Mouse (Mus musculus): ENCODE data around the gene Gpc3. TPM values are rescaled to one million over a fixed set of nuclear protein-coding genes. Genes with fewer than 3 reads are reported as not detected.

Gpc3 gene
- total and polyA plus RNA-seq, 3 experiments = not detected

- Histone ChIP-seq H3K4me1 (ENCODE audit: control insufficient read depth in 1 of 2, insufficient read depth in 2 of 2) (no peaks in the 10 kb centered on the region), H3K27ac (ENCODE audit: insufficient read depth, low read depth) (no peak overlapping the region), H3K79me2 (replicated peaks; ENCODE audit: control insufficient read depth, extremely low read depth, insufficient read depth, poor library complexity, severe bottlenecking) (no peaks in the 10 kb centered on the region), H3K9ac (ENCODE audit: insufficient read depth, low read depth) (no peak overlapping the region), H3K27me3 (replicated peaks) (no peaks in the 10 kb centered on the region), H3K9me3 (replicated peaks; ENCODE audit: low read length) (no peaks in the 10 kb centered on the region), H3K36me3 (replicated peaks in 1 of 2; ENCODE audit: control insufficient read depth in 1 of 2, insufficient read depth in 1 of 2, low read length in 1 of 2) (no peaks in the 10 kb centered on the region), H3K4me3 (replicated peaks in 1 of 3; ENCODE audit: low read depth in 2 of 3, low read length in 2 of 3, poor library complexity in 1 of 3) (no peak overlapping the region), H3K4me2 (ENCODE audit: insufficient read depth, low read depth, poor library complexity, severe bottlenecking) (no peak overlapping the region)
- no peak for DNase-seq (ENCODE audit: extremely low read depth)
- dilution Hi-C loops (cut with MboI; ENCODE audit: extremely low pct_ligation_motif_present, extremely low pct_unique_long_range_greater_than_20kb, low sequenced_read_pairs) (no loop called here), in situ Hi-C loops (cut with MboI; ENCODE audit: low pct_ligation_motif_present, low pct_unique_long_range_greater_than_20kb, low sequenced_read_pairs) (no loop called here)
- TF ChIP-seq EP300 (IDR thresholded peaks at IDR 0.05; ENCODE audit: low read length) (no peak), MAZ (IDR thresholded peaks at IDR 0.05; ENCODE audit: low read depth, low read length) (no peak), TBP (conservative IDR thresholded peaks at IDR 0.05; ENCODE audit: low read depth, low read length) (no peak), SMC3 (IDR thresholded peaks at IDR 0.05; ENCODE audit: low read depth, low read length) (no peak), ZNF384 (IDR thresholded peaks at IDR 0.05; ENCODE audit: low read depth, low read length) (no peak), HCFC1 (IDR thresholded peaks at IDR 0.05; ENCODE audit: low read depth, low read length) (no peak), UBTF (IDR thresholded peaks at IDR 0.05; ENCODE audit: low read depth, low read length) (no peak), ZC3H11A (IDR thresholded peaks at IDR 0.05; ENCODE audit: low read depth, low read length) (no peak), POLR2A (IDR thresholded peaks at IDR 0.05; ENCODE audit: low read depth, low read length) (no peak), USF1 (IDR thresholded peaks at IDR 0.05; ENCODE audit: low read depth, low read length) (no peak), JUN (IDR thresholded peaks at IDR 0.05; ENCODE audit: insufficient read depth, low read depth, low read length) (no peak), MYC (IDR thresholded peaks at IDR 0.05; ENCODE audit: low read depth, low read length) (no peak), RCOR1 (conservative IDR thresholded peaks at IDR 0.05; ENCODE audit: low read depth, low read length) (no peak), NRF1 (IDR thresholded peaks at IDR 0.05; ENCODE audit: low read depth, low read length) (no peak), GABPA (IDR thresholded peaks at IDR 0.05; ENCODE audit: insufficient replicate concordance, low read depth, low read length) (no peak), BHLHE40 (IDR thresholded peaks at IDR 0.05; ENCODE audit: low read depth, low read length) (no peak), ELF1 (IDR thresholded peaks at IDR 0.05; ENCODE audit: low read depth, low read length) (no peak), IRF4 (IDR thresholded peaks at IDR 0.05; ENCODE audit: low read depth, low read length) (no peak), PAX5 (IDR thresholded peaks at IDR 0.05; ENCODE audit: low read length) (no peak)
Measured at GRCm38 (mm10) chrX:52616152-52616551, 2.4 kb upstream of the Gpc3 start.

- in situ Hi-C loops (cut with MboI; ENCODE audit: low pct_ligation_motif_present, low pct_unique_long_range_greater_than_20kb, low sequenced_read_pairs) = no loop called here
- no peak for DNase-seq (ENCODE audit: extremely low read depth)
Measured at GRCm38 (mm10) chrX:52614031-52614381, 256 bp upstream of the Gpc3 start.

More at GRCm38 (mm10) chrX:52614031-52614381, 256 bp upstream of the Gpc3 start:
- Histone ChIP-seq H3K4me2 (ENCODE audit: insufficient read depth, low read depth, poor library complexity, severe bottlenecking) (no peak overlapping the region), H3K27ac (ENCODE audit: insufficient read depth, low read depth) (no peak overlapping the region), H3K79me2 (replicated peaks; ENCODE audit: control insufficient read depth, extremely low read depth, insufficient read depth, poor library complexity, severe bottlenecking) (no peaks in the 10 kb centered on the region), H3K36me3 (replicated peaks in 1 of 2; ENCODE audit: control insufficient read depth in 1 of 2, insufficient read depth in 1 of 2, low read length in 1 of 2) (no peaks in the 10 kb centered on the region), H3K4me1 (ENCODE audit: control insufficient read depth in 1 of 2, insufficient read depth in 2 of 2) (no peaks in the 10 kb centered on the region), H3K27me3 (replicated peaks) (no peaks in the 10 kb centered on the region), H3K9me3 (replicated peaks; ENCODE audit: low read length) (no peaks in the 10 kb centered on the region), H3K4me3 (replicated peaks in 1 of 3; ENCODE audit: low read depth in 2 of 3, low read length in 2 of 3, poor library complexity in 1 of 3) (no peak overlapping the region), H3K9ac (ENCODE audit: insufficient read depth, low read depth) (no peak overlapping the region)
- TF ChIP-seq ZMIZ1 (IDR thresholded peaks at IDR 0.05; ENCODE audit: low read depth, low read length) = no peak
- no peak for TF ChIP-seq IRF4 (IDR thresholded peaks at IDR 0.05; ENCODE audit: low read depth, low read length)
- TF ChIP-seq MAZ (IDR thresholded peaks at IDR 0.05; ENCODE audit: low read depth, low read length) = no peak
- no peak for TF ChIP-seq MYC (IDR thresholded peaks at IDR 0.05; ENCODE audit: low read depth, low read length)
- no peak for TF ChIP-seq TCF12 (IDR thresholded peaks at IDR 0.05; ENCODE audit: low read depth, low read length)
- TF ChIP-seq SMC3 (IDR thresholded peaks at IDR 0.05; ENCODE audit: low read depth, low read length) = no peak
- TF ChIP-seq ZKSCAN1 (IDR thresholded peaks at IDR 0.05; ENCODE audit: borderline replicate concordance, low read depth, low read length) = no peak
- TF ChIP-seq ZC3H11A (IDR thresholded peaks at IDR 0.05; ENCODE audit: low read depth, low read length) = no peak
- no peak for TF ChIP-seq CHD2 (IDR thresholded peaks at IDR 0.05; ENCODE audit: low read length)
- no peak for TF ChIP-seq SIN3A (IDR thresholded peaks at IDR 0.05; ENCODE audit: low read length)
- no peak for TF ChIP-seq HCFC1 (IDR thresholded peaks at IDR 0.05; ENCODE audit: low read depth, low read length)
- TF ChIP-seq EP300 (IDR thresholded peaks at IDR 0.05; ENCODE audit: low read length) = no peak
- no peak for TF ChIP-seq MAFK (IDR thresholded peaks at IDR 0.05; ENCODE audit: insufficient replicate concordance, low read length)
- no peak for TF ChIP-seq TBP (conservative IDR thresholded peaks at IDR 0.05; ENCODE audit: low read depth, low read length)
- TF ChIP-seq ZNF384 (IDR thresholded peaks at IDR 0.05; ENCODE audit: low read depth, low read length) = no peak
- no peak for TF ChIP-seq ELF1 (IDR thresholded peaks at IDR 0.05; ENCODE audit: low read depth, low read length)
- TF ChIP-seq MXI1 (IDR thresholded peaks at IDR 0.05; ENCODE audit: low read depth, low read length) = no peak
- dilution Hi-C loops (cut with MboI; ENCODE audit: extremely low pct_ligation_motif_present, extremely low pct_unique_long_range_greater_than_20kb, low sequenced_read_pairs) = no loop called here

All from CH12.LX (cell line).